Mouse (Mus musculus) thymus, adult 2 months (tissue): Measurements from ENCODE around the gene Psmb5. TPM values are rescaled to one million over a fixed set of nuclear protein-coding genes. Genes with fewer than 3 reads are reported as not detected.
"Not testable (repeated sequence)": the region's sequence is repeated elsewhere in the genome, so short reads cannot be mapped to it uniquely, and the experiment has no call there.

ENCODE experiments used
- DNase-seq: peaks from one replicate; pipeline ENCODE4 v3.0.0; 2021
- H3K27ac ChIP-seq: fragments of 200-500 bp; 2 replicates; pipeline ENCODE4 v1.5.1; 2012; ENCODE audit warnings: low read length, control low read depth; ENCODE audit not compliant: control insufficient read depth, insufficient read depth
- H3K27me3 ChIP-seq: fragments of 200-500 bp; 2 replicates; pipeline ENCODE4 v1.6.1; 2012; ENCODE audit warnings: mild to moderate bottlenecking, low read length, moderate library complexity, mixed read lengths; ENCODE audit not compliant: control insufficient read depth, insufficient read depth
- H3K36me3 ChIP-seq: fragments of 200-500 bp; 2 replicates; pipeline ENCODE4 v1.6.1; 2012; ENCODE audit warnings: mild to moderate bottlenecking, low read length, moderate library complexity; ENCODE audit not compliant: control insufficient read depth, insufficient read depth
- H3K4me1 ChIP-seq: fragments of 200-500 bp; replicated peaks from 2 replicates; pipeline ENCODE4 v1.6.1; 2012; ENCODE audit warnings: low read length; ENCODE audit not compliant: control insufficient read depth, insufficient read depth
- H3K4me3 ChIP-seq: fragments of 200-500 bp; 2 replicates; pipeline ENCODE4 v1.5.1; 2012; ENCODE audit warnings: mild to moderate bottlenecking, low read length, control low read depth, moderate library complexity; ENCODE audit not compliant: control insufficient read depth, insufficient read depth
- CTCF ChIP-seq: fragments of 200-500 bp; IDR thresholded peaks from 2 replicates; pipeline ENCODE4 v1.5.1; 2012; ENCODE audit warnings: mild to moderate bottlenecking, control low read depth, low read length, moderate library complexity, borderline replicate concordance; ENCODE audit not compliant: control insufficient read depth, poor library complexity, insufficient read depth; ENCODE audit errors: extremely low read depth
- POLR2A ChIP-seq: fragments of 200-500 bp; IDR thresholded peaks from 2 replicates; pipeline ENCODE4 v1.6.1; 2012; ENCODE audit warnings: mild to moderate bottlenecking, low read length, control low read depth, moderate library complexity; ENCODE audit not compliant: control insufficient read depth, poor library complexity, insufficient read depth; ENCODE audit errors: extremely low read depth
- WGBS: fragments of 180-500 bp; shearing (Covaris S2); methylation state at CpG from one replicate; pipeline ENCODE4 v1.1.7; 2018; 5-methylcytosine and 5-hydroxymethylcytosine counted together
- polyA plus RNA-seq: library from polyadenylated mRNA; depleted of rRNA; stranded (reverse); fragments of >200 nt; gene quantifications from 2 replicates; pipeline ENCODE4 v1.2.3, GENCODE M21; 2012

The Psmb5 gene
- polyA plus RNA-seq, 1 experiment = 266 TPM

- Histone ChIP-seq H3K36me3 (no peaks in the 10 kb centered on the region), H3K27ac (no peak overlapping the region), H3K4me3 (no peak overlapping the region), H3K4me1 (no peaks in the 10 kb centered on the region), H3K27me3 (no peaks in the 10 kb centered on the region)
- TF ChIP-seq CTCF (no peak), POLR2A (no peak)
- DNase-seq = no peak
- WGBS = 83% methylated on average over 6 of the region's 6 CpGs
Observed at GRCm38 (mm10) chr14:54623334-54623733, 5.5 kb upstream of the Psmb5 start.

GRCm38 (mm10) chr14:54621133-54621532 is 3.3 kb upstream of the Psmb5 start, which contains the start of gene Psmb11:
TSS of gene Psmb11 (plus strand) at chr14:54621433.
- Histone ChIP-seq H3K27ac (no peak within 1 kb of the TSS), H3K36me3 (no peaks in the 10 kb centered on the region), H3K4me3 (no peak within 1 kb of the TSS), H3K4me1 (peaks cover 9% of the 10 kb centered on the region), H3K27me3 (no peaks in the 10 kb centered on the region)
- no peak for DNase-seq
- 95% methylated on average over 1 of the region's 1 CpGs for WGBS
- TF ChIP-seq POLR2A = no peak
- no peak for TF ChIP-seq CTCF

- Histone ChIP-seq H3K4me1 (peaks cover 9% of the 10 kb centered on the region), H3K36me3 (peaks cover 6% of the 10 kb centered on the region; the same call in 1 of the 2 replicates), H3K4me3 (peak overlapping the region; percentile 88), H3K27me3 (no peaks in the 10 kb centered on the region), H3K27ac (no peak overlapping the region)
- TF ChIP-seq CTCF (no peak), POLR2A (no peak)
- no peak for DNase-seq
- WGBS = 2% methylated on average over 38 of the region's 38 CpGs
Observed at GRCm38 (mm10) chr14:54617152-54617896, 498 bp downstream of the Psmb5 start.

GRCm38 (mm10) chr14:54616226-54616825 is 1.5 kb downstream of the Psmb5 start:
- peaks cover 9% of the 10 kb centered on the region for H3K4me1 ChIP-seq
- H3K36me3 ChIP-seq = peaks cover 12% of the 10 kb centered on the region
- DNase-seq = no peak
- TF ChIP-seq CTCF = no peak
- TF ChIP-seq POLR2A = no peak
- H3K27ac ChIP-seq = no peak overlapping the region
- H3K27me3 ChIP-seq = no peaks in the 10 kb centered on the region
- no peak overlapping the region for H3K4me3 ChIP-seq
- 98% methylated on average over 16 of the region's 16 CpGs for WGBS

GRCm38 (mm10) chr14:54614130-54614529 is 3.7 kb downstream of the Psmb5 start:
- not testable (repeated sequence) for H3K4me3 ChIP-seq, DNase-seq, H3K27ac ChIP-seq, H3K4me1 ChIP-seq, H3K27me3 ChIP-seq
- 97% methylated on average over 16 of the region's 16 CpGs for WGBS
- peaks cover 12% of the 10 kb centered on the region for H3K36me3 ChIP-seq

GRCm38 (mm10) chr14:54610648-54611047 is 7.2 kb downstream of the Psmb5 start:
- WGBS = 96% methylated on average over 6 of the region's 6 CpGs
- TF ChIP-seq CTCF (no peak), POLR2A (no peak)
- peaks cover 3% of the 10 kb centered on the region for H3K4me1 ChIP-seq
- no peak overlapping the region for H3K27ac ChIP-seq
- H3K4me3 ChIP-seq = no peak overlapping the region
- DNase-seq = no peak
- peaks cover 12% of the 10 kb centered on the region for H3K36me3 ChIP-seq
- H3K27me3 ChIP-seq = no peaks in the 10 kb centered on the region
